Mouse (Mus musculus): Measurements from ENCODE around the gene Hsp90ab1. TPM values are rescaled to one million over a fixed set of nuclear protein-coding genes. Genes with fewer than 3 reads are reported as not detected.

Hsp90ab1 gene
- total RNA-seq, 2 experiments from 2014 or later, result 1,811 to 1,865 TPM

DNA sequence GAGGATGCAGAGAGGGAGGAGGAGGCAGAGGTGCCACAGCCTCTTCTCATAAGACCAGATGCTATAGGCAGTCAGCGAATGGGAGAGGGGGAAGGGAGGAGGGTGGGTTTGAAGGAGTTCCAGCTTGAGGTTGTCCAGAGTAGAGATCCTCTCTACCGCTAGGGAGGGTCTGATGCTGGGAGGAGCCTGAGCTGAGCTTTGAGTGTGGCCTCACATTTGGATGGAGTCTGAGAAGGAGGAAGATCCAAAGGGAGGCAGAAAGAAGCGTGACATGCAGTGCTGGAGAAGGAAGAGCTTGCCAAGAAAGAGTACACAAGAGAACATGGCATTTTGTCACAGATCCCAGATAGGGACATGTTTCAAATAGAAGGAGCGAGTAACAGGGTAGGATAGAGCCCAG, 34.7 kb downstream of the Hsp90ab1 start:
- no peak for DNase-seq

DNA sequence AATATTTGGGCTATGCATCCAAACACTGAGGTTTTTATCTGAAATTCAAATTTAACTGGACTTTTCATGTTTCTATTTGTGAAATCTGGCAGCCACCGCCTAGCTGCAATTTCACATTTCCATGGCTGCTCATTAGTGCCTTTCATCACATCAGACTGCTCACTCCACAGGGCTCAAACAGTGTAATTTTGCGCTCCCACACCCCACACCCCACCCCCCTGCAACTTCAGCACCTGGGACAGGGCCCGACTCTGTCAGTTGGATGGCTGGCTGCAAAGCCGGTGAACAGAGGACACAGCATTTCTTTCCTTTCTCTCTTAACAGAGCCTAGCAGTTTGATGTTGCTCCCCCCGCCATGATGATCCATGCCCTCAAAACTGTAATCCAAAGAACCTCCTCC, 36.8 kb downstream of the Hsp90ab1 start:
- no peak for DNase-seq

DNA sequence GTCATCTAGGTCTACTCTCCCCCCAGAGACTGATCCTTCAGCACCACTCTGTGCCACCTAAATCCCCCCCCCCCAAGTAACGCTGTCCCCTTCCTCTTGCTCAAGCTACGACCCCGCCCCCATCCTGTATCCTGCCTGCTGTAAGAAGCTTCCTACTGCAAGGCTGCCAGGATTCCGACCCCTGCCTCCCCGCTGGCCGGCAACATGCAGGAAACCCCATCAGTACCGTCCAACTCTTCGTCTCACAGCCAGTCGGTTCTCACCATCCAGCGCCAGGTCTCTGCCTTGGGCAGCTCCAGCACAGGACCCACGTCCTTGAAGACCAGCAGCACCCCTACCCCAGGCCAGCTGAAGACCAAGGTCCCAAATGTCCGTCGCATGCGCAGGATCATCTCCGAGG, 40.2 kb downstream of the Hsp90ab1 start:
- no peak for DNase-seq

DNA sequence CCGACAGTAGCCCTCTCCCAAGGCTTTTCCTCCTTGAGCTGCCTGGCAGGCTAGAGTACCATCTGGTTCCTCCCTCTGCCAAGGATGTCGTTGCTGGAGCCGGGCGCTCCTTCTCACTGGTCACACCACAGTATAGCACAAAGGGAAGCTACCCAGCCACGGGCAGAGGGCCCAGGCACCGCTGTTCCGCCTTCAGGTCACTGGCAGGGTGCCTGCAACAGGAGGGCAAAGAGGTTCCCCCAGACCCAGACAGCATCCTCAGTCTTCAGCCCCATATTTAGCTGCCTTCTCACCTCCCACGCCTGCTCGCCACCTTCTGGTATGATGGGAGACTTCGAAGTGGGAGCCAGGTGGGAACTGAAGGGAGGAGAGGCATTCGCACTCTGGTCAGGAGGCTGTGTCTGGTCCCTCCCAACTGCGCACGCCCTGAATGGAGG, 42.7 kb downstream of the Hsp90ab1 start:
- no peak for DNase-seq

DNA sequence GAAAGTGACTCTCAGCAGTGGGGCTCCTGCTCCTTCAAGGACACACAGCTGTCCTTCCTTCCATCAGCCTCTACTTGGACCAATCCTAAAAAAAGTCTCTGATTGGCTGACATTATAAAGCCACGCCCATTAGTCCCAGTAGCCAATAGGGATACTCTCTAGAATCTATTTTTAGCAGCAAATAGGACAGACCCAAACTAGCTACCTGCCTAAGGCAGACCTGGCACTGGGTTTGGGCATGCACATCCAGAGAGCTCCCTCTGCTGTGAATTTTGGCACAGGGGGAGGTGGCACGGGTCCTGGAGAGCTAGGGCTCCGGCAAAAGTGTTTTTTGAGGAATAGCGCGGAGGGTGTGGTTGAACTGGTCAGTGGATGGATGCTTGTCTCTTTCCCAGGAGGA, 46.5 kb downstream of the Hsp90ab1 start:
- DNase-seq, result no peak

DNA sequence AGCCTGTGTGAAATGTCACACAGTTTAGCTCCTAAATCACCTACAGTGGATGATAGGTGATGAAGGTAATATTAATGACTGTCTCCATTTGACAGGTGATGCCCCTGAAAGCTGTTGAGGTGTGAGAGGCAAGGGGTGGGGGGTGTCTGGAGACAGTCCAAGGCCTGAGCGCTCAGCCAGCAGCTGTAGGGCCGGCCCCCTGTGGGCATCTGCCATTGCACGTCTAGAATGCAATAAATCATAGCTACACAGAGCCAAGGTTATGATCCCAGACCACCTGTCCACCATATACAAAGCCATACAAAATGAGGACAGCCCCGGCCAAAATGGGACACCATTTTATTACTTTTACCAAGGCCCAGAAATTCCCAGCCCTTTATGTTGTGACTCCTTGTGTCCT, 48.1 kb downstream of the Hsp90ab1 start:
- DNase-seq, result no peak

DNA sequence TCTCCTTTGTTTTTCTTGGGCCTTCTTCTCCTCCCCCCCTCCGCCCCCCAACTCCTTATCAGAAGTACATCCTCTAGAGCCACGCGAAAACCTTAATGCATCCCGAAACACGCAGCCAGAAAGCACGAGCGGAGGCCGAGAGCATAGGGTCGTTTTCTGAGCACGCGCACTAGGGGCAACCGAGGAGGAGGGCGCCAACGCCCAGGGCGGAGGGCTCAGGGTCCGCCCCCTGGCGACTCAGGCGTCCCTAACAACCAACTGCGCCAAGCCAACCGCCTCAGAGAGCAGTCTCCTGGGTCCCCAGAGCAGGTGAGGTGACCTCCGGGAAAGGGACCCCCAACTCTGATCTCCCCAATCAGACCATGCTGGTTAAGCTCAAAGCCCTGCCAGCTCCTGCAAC, 49.8 kb downstream of the Hsp90ab1 start, which contains the start of gene Tcte1:
Tcte1 (plus strand) TSS at position 172 of the 400 bp plus-strand sequence.
- DNase-seq, result no peak

DNA sequence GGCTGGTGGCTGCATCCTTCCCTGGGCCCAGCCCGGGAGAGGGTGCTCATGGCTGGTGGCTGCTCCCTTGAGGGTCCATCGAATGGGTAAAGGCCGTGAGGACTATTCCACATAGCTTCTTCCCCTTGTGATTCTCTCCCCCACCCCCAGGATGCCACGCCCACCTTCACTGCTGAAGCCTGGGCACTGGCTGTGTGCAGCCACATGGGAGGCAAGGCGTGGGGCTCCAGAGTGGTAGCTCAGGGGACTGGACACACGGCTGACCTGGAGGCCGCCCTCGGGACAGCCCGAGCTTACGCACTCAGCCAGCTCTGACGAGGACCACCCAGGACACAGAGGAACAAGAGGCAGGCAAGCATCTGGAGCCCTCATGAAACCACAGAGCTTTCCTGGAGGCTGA, 52.9 kb downstream of the Hsp90ab1 start:
- DNase-seq, result no peak

DNA sequence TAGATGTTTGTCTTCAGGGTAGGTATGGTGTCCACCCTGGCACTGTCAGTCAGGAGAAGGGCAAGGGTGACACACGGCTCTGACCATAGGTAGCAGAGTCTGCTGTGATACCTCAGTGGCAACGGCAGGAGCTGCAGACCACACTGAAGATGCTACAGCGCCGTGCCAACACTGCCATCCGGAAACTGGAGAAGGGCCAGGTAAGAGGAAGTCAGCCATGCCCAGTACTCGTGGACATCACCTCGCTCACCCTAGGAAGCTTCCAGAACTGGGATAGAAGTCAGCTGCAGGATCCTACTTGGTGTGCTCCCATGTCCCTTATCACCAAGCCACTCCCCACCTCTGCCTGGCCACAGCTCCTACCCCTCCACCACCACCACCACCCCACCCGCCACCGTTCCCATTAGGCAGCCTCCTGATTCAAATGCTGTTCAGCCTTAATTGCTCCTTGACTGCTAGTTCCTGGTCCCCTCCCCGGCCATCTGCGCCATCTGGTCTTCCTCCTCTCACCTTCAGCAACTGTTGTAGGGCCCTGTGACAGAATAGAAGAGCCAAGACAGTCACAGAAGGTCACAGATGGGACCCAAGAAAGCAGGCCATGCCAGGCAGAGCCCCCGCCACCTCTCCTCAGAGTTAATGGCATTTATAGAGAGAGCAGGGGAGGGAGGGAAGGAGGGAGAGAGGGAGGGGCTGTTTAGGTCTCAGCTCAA, 54.1 kb downstream of the Hsp90ab1 start:
- DNase-seq, result no peak

Other genes with a start within 250 kb of the Hsp90ab1 start
- gene Cdc5l, start 139.5 kb downstream of the Hsp90ab1 start, total RNA-seq (2021), result 10 to 100 TPM; 56.7 to 57.5 TPM
- gene Spats1, start 97.9 kb downstream of the Hsp90ab1 start, total RNA-seq (2021), result 1 to 10 TPM; 3.9 to 4.4 TPM
- gene Aars2, start 66.4 kb downstream of the Hsp90ab1 start, total RNA-seq (2021), result 10 to 100 TPM; 22.7 to 25.4 TPM
- under 1 TPM; 0.43 to 0.65 TPM for gene Tcte1, start 49.8 kb downstream of the Hsp90ab1 start, total RNA-seq (2021)
- 100 to 1,000 TPM; 106 to 112 TPM for gene Tmem151b, start 23.6 kb downstream of the Hsp90ab1 start, total RNA-seq (2021)
- gene Nfkbie, start 17.6 kb downstream of the Hsp90ab1 start, total RNA-seq (2021), result 1 to 10 TPM; 2.6 to 3.4 TPM
- 10 to 100 TPM; 28.2 to 29.4 TPM for gene Slc35b2, start 9.4 kb downstream of the Hsp90ab1 start, total RNA-seq (2021)
- 10 to 100 TPM; 20.8 to 21.5 TPM for gene Slc29a1, start 26.3 kb upstream of the Hsp90ab1 start, total RNA-seq (2021)
- not detected for gene Mymx, start 28.8 kb upstream of the Hsp90ab1 start, total RNA-seq (2021)
- 1 to 10 TPM in 1 of 2 experiments, under 1 TPM in 1; 0.22 to 1.4 TPM for gene Capn11, start 86.1 kb upstream of the Hsp90ab1 start, total RNA-seq (2021)
- 10 to 100 TPM; 39.5 to 43.9 TPM for gene Mrpl14, start 113.1 kb upstream of the Hsp90ab1 start, total RNA-seq (2021)
- gene Tmem63b, start 113.6 kb upstream of the Hsp90ab1 start, total RNA-seq (2021), result 100 to 1,000 TPM; 171 to 180 TPM
- gene 1600014C23Rik, start 160.6 kb upstream of the Hsp90ab1 start, total RNA-seq (2021), result not detected

Measured in layer of hippocampus, postnatal 36 days (tissue).